Mouse (Mus musculus) MEL (cell line): ENCODE results near the gene Rybp. TPM values are rescaled to one million over a fixed set of nuclear protein-coding genes. Genes with fewer than 3 reads are reported as not detected.

ENCODE experiments used
- DNase-seq: peaks from one replicate; pipeline ENCODE4 v3.0.0; 2011; ENCODE audit warnings: low read depth, low spot score
- H3K27ac ChIP-seq: 2 replicates; pipeline ENCODE4 v1.5.1; 2012; ENCODE audit warnings: low read depth, mild to moderate bottlenecking, control low read depth, low read length, moderate library complexity; ENCODE audit not compliant: control insufficient read depth
- H3K27me3 ChIP-seq, 2 experiments: fragments of 150-350 bp in 1 of 2; sonication (generic) in 1 of 2; 2 replicates each; pipeline ENCODE4 v1.6.1; 2012; ENCODE audit warnings: low read length in 2 of 2, mild to moderate bottlenecking in 2 of 2, improper control_type of control experiment in 1 of 2, moderate library complexity in 1 of 2; ENCODE audit not compliant: insufficient read depth in 2 of 2, control insufficient read depth in 1 of 2
- H3K36me3 ChIP-seq, 2 experiments: 2 replicates each; pipeline ENCODE4 v1.6.1; 2012 to 2014; ENCODE audit warnings: low read length in 2 of 2, improper control_type of control experiment in 1 of 2, inconsistent platforms in 1 of 2, mild to moderate bottlenecking in 1 of 2; ENCODE audit not compliant: insufficient read depth in 2 of 2, control insufficient read depth in 1 of 2
- H3K4me1 ChIP-seq, 2 experiments: fragments of 150-350 bp in 1 of 2; sonication (generic) in 1 of 2; 2 replicates each; pipeline ENCODE4 v1.6.1; 2012; ENCODE audit warnings: low read length in 2 of 2, improper control_type of control experiment in 1 of 2, mild to moderate bottlenecking in 1 of 2; ENCODE audit not compliant: insufficient read depth in 2 of 2, control insufficient read depth in 1 of 2
- H3K4me3 ChIP-seq, 2 experiments: fragments of 150-350 bp in 1 of 2; sonication (generic) in 1 of 2; 2 replicates each; pipeline ENCODE4 v1.5.1; 2012; ENCODE audit warnings: low read depth in 2 of 2, low read length in 2 of 2, mild to moderate bottlenecking in 2 of 2, moderate library complexity in 2 of 2, control low read depth in 1 of 2, improper control_type of control experiment in 1 of 2; ENCODE audit not compliant: control insufficient read depth in 1 of 2, insufficient read depth in 1 of 2
- H3K79me2 ChIP-seq: 2 replicates; pipeline ENCODE4 v1.6.1; 2012; ENCODE audit warnings: mild to moderate bottlenecking, low read length, moderate library complexity; ENCODE audit not compliant: control insufficient read depth, poor library complexity, insufficient read depth
- H3K9ac ChIP-seq: 2 replicates; pipeline ENCODE4 v1.6.1; 2012; ENCODE audit warnings: low read depth, mild to moderate bottlenecking, control low read depth, low read length, moderate library complexity; ENCODE audit not compliant: control insufficient read depth, poor library complexity, severe bottlenecking
- H3K9me3 ChIP-seq: fragments of 150-350 bp; sonication (generic); replicated peaks from 2 replicates; pipeline ENCODE4 v1.6.1; 2012; ENCODE audit warnings: mild to moderate bottlenecking, low read length, improper control_type of control experiment, moderate library complexity; ENCODE audit not compliant: insufficient read depth
- BHLHE40 ChIP-seq: IDR thresholded peaks from 2 replicates; pipeline ENCODE4 v1.6.1; 2012; ENCODE audit warnings: low read depth, mild to moderate bottlenecking, inconsistent platforms, low read length, improper control_type of control experiment, borderline replicate concordance
- CHD1 ChIP-seq: IDR thresholded peaks from 2 replicates; pipeline ENCODE4 v1.6.1; 2012; ENCODE audit warnings: low read depth, mild to moderate bottlenecking, inconsistent platforms, low read length, improper control_type of control experiment
- E2F4 ChIP-seq: IDR thresholded peaks from 2 replicates; pipeline ENCODE4 v1.6.1; 2011; ENCODE audit warnings: low read depth, low read length, improper control_type of control experiment, borderline replicate concordance
- EP300 ChIP-seq, 2 experiments: IDR thresholded peaks; 2 replicates each; pipeline ENCODE4 v1.6.1; 2011; ENCODE audit warnings: improper control_type of control experiment in 2 of 2, low read length in 2 of 2, low read depth in 1 of 2, mild to moderate bottlenecking in 1 of 2
- ETS1 ChIP-seq: IDR thresholded peaks from 2 replicates; pipeline ENCODE4 v1.6.1; 2012; ENCODE audit warnings: low read depth, mild to moderate bottlenecking, inconsistent platforms, low read length, improper control_type of control experiment, moderate library complexity
- GATA1 ChIP-seq: IDR thresholded peaks from 2 replicates; pipeline ENCODE4 v1.6.1; 2011; ENCODE audit warnings: low read depth, low read length, improper control_type of control experiment
- HCFC1 ChIP-seq: IDR thresholded peaks from 2 replicates; pipeline ENCODE4 v1.6.1; 2012; ENCODE audit warnings: low read depth, mild to moderate bottlenecking, inconsistent platforms, low read length, improper control_type of control experiment, moderate library complexity
- MAFK ChIP-seq: IDR thresholded peaks from 2 replicates; pipeline ENCODE4 v1.6.1; 2011; ENCODE audit warnings: low read depth, mild to moderate bottlenecking, low read length, improper control_type of control experiment, borderline replicate concordance
- MEF2A ChIP-seq: IDR thresholded peaks from 2 replicates; pipeline ENCODE4 v1.6.1; 2014; ENCODE audit warnings: low read depth, mild to moderate bottlenecking, inconsistent platforms, low read length, improper control_type of control experiment; ENCODE audit not compliant: poor library complexity, insufficient replicate concordance, severe bottlenecking; ENCODE audit errors: extremely low read depth
- NRF1 ChIP-seq: IDR thresholded peaks from 2 replicates; pipeline ENCODE4 v1.6.1; 2014; ENCODE audit warnings: low read depth, mild to moderate bottlenecking, inconsistent platforms, low read length, improper control_type of control experiment, moderate library complexity; ENCODE audit not compliant: poor library complexity, insufficient read depth, severe bottlenecking
- RCOR1 ChIP-seq: IDR thresholded peaks from 2 replicates; pipeline ENCODE4 v1.6.1; 2012; ENCODE audit warnings: low read depth, mild to moderate bottlenecking, inconsistent platforms, low read length, improper control_type of control experiment
- SIN3A ChIP-seq: IDR thresholded peaks from 2 replicates; pipeline ENCODE4 v1.6.1; 2012; ENCODE audit warnings: low read length, improper control_type of control experiment, inconsistent platforms
- TAL1 ChIP-seq: IDR thresholded peaks from 2 replicates; pipeline ENCODE4 v1.6.1; 2012; ENCODE audit warnings: mild to moderate bottlenecking, inconsistent platforms, low read length, moderate library complexity, mixed read lengths
- TCF12 ChIP-seq: IDR thresholded peaks from 2 replicates; pipeline ENCODE4 v1.6.1; 2014; ENCODE audit warnings: low read depth, mild to moderate bottlenecking, inconsistent platforms, low read length, improper control_type of control experiment, moderate library complexity
- ZC3H11A ChIP-seq: IDR thresholded peaks from 2 replicates; pipeline ENCODE4 v1.6.1; 2012; ENCODE audit warnings: low read depth, mild to moderate bottlenecking, inconsistent platforms, low read length, improper control_type of control experiment
- ZNF384 ChIP-seq: IDR thresholded peaks from 2 replicates; pipeline ENCODE4 v1.6.1; 2012; ENCODE audit warnings: low read depth, mild to moderate bottlenecking, inconsistent platforms, low read length, improper control_type of control experiment
- polyA plus RNA-seq, 2 experiments: library from polyadenylated mRNA; stranded (reverse) in 1 of 2; unstranded in 1 of 2; fragments of >175 nt in 1 of 2; fragments of >200 nt in 1 of 2; gene quantifications; 2 replicates each; pipeline versions ENCODE4 v1.2.1 to v1.2.4; 2012; ENCODE audit warnings: low replicate concordance in 2 of 2, low read depth in 1 of 2; ENCODE audit not compliant: insufficient read length in 2 of 2, insufficient read depth in 1 of 2, missing spikeins in 1 of 2
- total RNA-seq: library from RNA; depleted of rRNA; stranded (reverse); fragments of 300-350 nt; gene quantifications from 2 replicates; pipeline ENCODE4 v1.2.3, GENCODE M21; 2012

Gene Rybp
- total and polyA plus RNA-seq, 3 experiments, result 0.08 to 3.8 TPM; not detected in 1

DNA sequence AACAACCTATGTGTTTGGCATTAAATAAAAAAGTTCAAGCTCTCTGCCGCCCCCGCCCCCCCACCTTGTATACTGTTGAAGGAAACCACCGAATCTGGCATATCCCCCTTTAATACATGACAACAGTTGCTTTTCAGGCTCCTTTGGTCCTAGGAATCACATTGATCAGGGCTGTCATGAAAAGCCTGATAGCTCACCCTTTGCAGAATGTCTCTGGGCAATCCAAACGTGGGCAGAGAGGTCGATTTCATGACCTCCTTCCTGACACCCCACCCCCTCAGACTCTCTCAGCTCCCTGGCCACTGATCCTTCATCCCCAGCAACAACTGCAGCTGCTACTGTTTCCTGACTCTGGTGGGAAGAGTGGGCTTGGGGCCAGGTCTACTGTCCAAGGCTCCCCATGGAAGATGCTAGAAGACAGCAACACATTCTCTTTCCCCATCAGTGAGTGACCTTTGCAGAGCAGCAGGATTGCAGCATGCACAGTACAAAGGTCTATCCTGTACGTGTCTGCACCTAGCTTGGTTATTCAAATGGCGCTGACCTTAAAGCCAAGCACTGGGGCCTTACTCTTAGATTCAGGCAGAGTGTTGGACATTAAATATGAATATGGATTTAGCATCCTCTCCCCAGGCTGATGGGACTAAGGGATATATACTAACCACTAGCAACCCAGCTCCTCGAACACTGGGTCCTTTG lies 14.3 kb upstream of the Rybp start:
- H3K27ac ChIP-seq, result no peak overlapping the region
- no peaks in the 10 kb centered on the region for H3K27me3 ChIP-seq
- no peaks in the 10 kb centered on the region for H3K4me1 ChIP-seq
- no peak for TF ChIP-seq ETS1
- no peak for TF ChIP-seq EP300 (IDR thresholded peaks at IDR 0.05; ENCODE audit: low read depth in 1 of 2, low read length in 2 of 2)
- TF ChIP-seq SIN3A, result no peak
- TF ChIP-seq BHLHE40, result no peak
- TF ChIP-seq GATA1, result no peak
- no peak for TF ChIP-seq CHD1
- no peak for TF ChIP-seq TCF12
- DNase-seq, result no peak
- H3K9me3 ChIP-seq, result no peaks in the 10 kb centered on the region
- no peaks in the 10 kb centered on the region for H3K36me3 ChIP-seq
- no peak overlapping the region for H3K9ac ChIP-seq
- no peak overlapping the region for H3K4me3 ChIP-seq
- no peaks in the 10 kb centered on the region for H3K79me2 ChIP-seq

GRCm38 (mm10) chr6:100300831-100301230 lies 13.5 kb upstream of the Rybp start:
- H3K27me3 ChIP-seq, result no peaks in the 10 kb centered on the region
- no peak for TF ChIP-seq MEF2A
- no peak for TF ChIP-seq MAFK
- TF ChIP-seq HCFC1, result no peak
- TF ChIP-seq E2F4, result no peak
- TF ChIP-seq, all 39 proteins: peak for 0

DNA sequence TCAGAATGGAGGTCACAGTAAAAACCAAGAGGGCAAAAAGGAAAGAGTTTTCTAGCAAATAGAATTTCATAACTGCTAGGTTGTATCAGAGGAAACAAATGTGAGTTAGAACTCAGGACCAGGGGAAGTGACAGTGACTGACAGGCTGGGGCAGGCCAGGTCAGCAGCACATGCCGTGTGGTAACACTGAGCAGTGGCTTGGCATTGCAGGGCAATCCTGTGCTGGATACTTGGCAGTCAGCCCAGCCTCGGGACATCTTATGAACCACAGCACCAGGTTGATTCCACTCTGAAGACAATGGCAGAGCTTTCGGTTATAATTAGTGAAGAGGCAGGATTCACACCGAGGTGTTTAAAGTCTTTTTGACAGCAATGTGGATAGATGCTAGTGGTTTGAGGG lies 11.7 kb upstream of the Rybp start:
- no peak overlapping the region for H3K27ac ChIP-seq
- H3K36me3 ChIP-seq, result no peaks in the 10 kb centered on the region
- H3K27me3 ChIP-seq, result no peaks in the 10 kb centered on the region
- H3K4me3 ChIP-seq, result no peak overlapping the region
- no peak for TF ChIP-seq ZNF384
- TF ChIP-seq NRF1, result no peak
- TF ChIP-seq HCFC1, result no peak
- no peak for TF ChIP-seq RCOR1
- no peak for TF ChIP-seq TCF12
- TF ChIP-seq TAL1, result no peak
- no peak for TF ChIP-seq ZC3H11A
- H3K79me2 ChIP-seq, result no peaks in the 10 kb centered on the region
- no peak overlapping the region for H3K9ac ChIP-seq
- no peak for DNase-seq
- no peaks in the 10 kb centered on the region for H3K4me1 ChIP-seq
- no peaks in the 10 kb centered on the region for H3K9me3 ChIP-seq

More at GRCm38 (mm10) chr6:100300831-100301230, 13.5 kb upstream of the Rybp start:
- Histone ChIP-seq H3K4me3 (no peak overlapping the region), H3K9ac (no peak overlapping the region), H3K36me3 (no peaks in the 10 kb centered on the region), H3K79me2 (no peaks in the 10 kb centered on the region), H3K9me3 (no peaks in the 10 kb centered on the region), H3K27ac (no peak overlapping the region), H3K4me1 (no peaks in the 10 kb centered on the region)
- DNase-seq, result no peak
